Mouse (Mus musculus) spleen, postnatal 10 days (tissue): ENCODE results near the gene Gm49380.

Source experiments
- DNase-seq, 2 experiments: peaks; one replicate each; pipeline ENCODE4 v3.0.0; 2021 to 2022; ENCODE audit warnings: low spot score in 2 of 2

The Gm49380 gene

GRCm38 (mm10) chr9:44093612-44094503, 19.4 kb downstream of the Gm49380 start:
- peak; percentile 54 to 79 for DNase-seq

- DNase-seq: no peak
Measured at GRCm38 (mm10) chr9:44088877-44089608, 24.3 kb downstream of the Gm49380 start.

- peak in 1 of 2 experiments; percentile 32 for DNase-seq
Measured at GRCm38 (mm10) chr9:44087761-44088455, 25.4 kb downstream of the Gm49380 start.

GRCm38 (mm10) chr9:44086960-44087359, 26.3 kb downstream of the Gm49380 start:
- peak in 1 of 2 experiments; percentile 12 for DNase-seq

- no peak for DNase-seq
Measured at GRCm38 (mm10) chr9:44085741-44086665, 27.3 kb downstream of the Gm49380 start.

- no peak for DNase-seq
Measured at GRCm38 (mm10) chr9:44085276-44085675, 28.0 kb downstream of the Gm49380 start.

- peak; percentile 80 to 90 for DNase-seq
Measured at GRCm38 (mm10) chr9:44084659-44085229, 28.6 kb downstream of the Gm49380 start.

GRCm38 (mm10) chr9:44084236-44084635, 29.1 kb downstream of the Gm49380 start:
- DNase-seq: no peak

- DNase-seq: peak in 1 of 2 experiments; percentile 18
Measured at GRCm38 (mm10) chr9:44083392-44084121, 29.7 kb downstream of the Gm49380 start.

- DNase-seq: no peak
Measured at GRCm38 (mm10) chr9:44082266-44082665, 31.0 kb downstream of the Gm49380 start.

GRCm38 (mm10) chr9:44081581-44081980, 31.7 kb downstream of the Gm49380 start:
- no peak for DNase-seq

- DNase-seq: peak in 1 of 2 experiments; percentile 13
Measured at GRCm38 (mm10) chr9:44080953-44081352, 32.3 kb downstream of the Gm49380 start.

GRCm38 (mm10) chr9:44079997-44080780, 33.1 kb downstream of the Gm49380 start:
- DNase-seq: no peak

GRCm38 (mm10) chr9:44078955-44079756, 34.1 kb downstream of the Gm49380 start:
- DNase-seq: no peak

- DNase-seq: no peak
Measured at GRCm38 (mm10) chr9:44078136-44078797, 35.0 kb downstream of the Gm49380 start.

GRCm38 (mm10) chr9:44077266-44077910, 35.9 kb downstream of the Gm49380 start:
- DNase-seq: no peak

GRCm38 (mm10) chr9:44076764-44077120, 36.6 kb downstream of the Gm49380 start:
- peak in 1 of 2 experiments; percentile 63 for DNase-seq
